Mouse (Mus musculus): Measurements from ENCODE around the gene Jmjd1c. TPM values are rescaled to one million over a fixed set of nuclear protein-coding genes. Genes with fewer than 3 reads are reported as not detected.

Jmjd1c gene
- polyA plus RNA-seq, 1 experiment from 2014 or later: 59.5 TPM

GRCm38 (mm10) chr10:67116251-67116650, 20.3 kb downstream of the Jmjd1c start:
- H3K27ac ChIP-seq: peak overlapping the region; percentile 44
- H3K9ac ChIP-seq: no peak overlapping the region
- no peaks in the 10 kb centered on the region for H3K27me3 ChIP-seq (ENCODE audit: control insufficient read depth, insufficient read depth, low read length)
- WGBS: 39% methylated on average over 8 of the region's 8 CpGs
- no peak overlapping the region for H3K4me2 ChIP-seq (replicated peaks)
- peaks cover 24% of the 10 kb centered on the region for H3K4me1 ChIP-seq (replicated peaks; ENCODE audit: control insufficient read depth, insufficient read depth, low read length)
- H3K9me3 ChIP-seq (ENCODE audit: control insufficient read depth, low read length): no peaks in the 10 kb centered on the region
- no peaks in the 10 kb centered on the region for H3K36me3 ChIP-seq (replicated peaks; ENCODE audit: control insufficient read depth, insufficient read depth)
- no peak for DNase-seq (ENCODE audit: low spot score)
- ATAC-seq (ENCODE audit: low FRiP score): no peak
- no peak overlapping the region for H3K4me3 ChIP-seq (replicated peaks; ENCODE audit: low read length)

- WGBS: 77% methylated on average over 7 of the region's 7 CpGs
- no peaks in the 10 kb centered on the region for H3K36me3 ChIP-seq (replicated peaks; ENCODE audit: control insufficient read depth, insufficient read depth)
- DNase-seq (ENCODE audit: low spot score) (no peak), ATAC-seq (ENCODE audit: low FRiP score) (no peak)
- H3K27ac ChIP-seq: no peak overlapping the region
- H3K4me3 ChIP-seq (replicated peaks; ENCODE audit: low read length): no peak overlapping the region
- H3K9ac ChIP-seq: no peak overlapping the region
- H3K4me1 ChIP-seq (replicated peaks; ENCODE audit: control insufficient read depth, insufficient read depth, low read length): peaks cover 19% of the 10 kb centered on the region
- no peaks in the 10 kb centered on the region for H3K9me3 ChIP-seq (ENCODE audit: control insufficient read depth, low read length)
- H3K27me3 ChIP-seq (ENCODE audit: control insufficient read depth, insufficient read depth, low read length): no peaks in the 10 kb centered on the region
- H3K4me2 ChIP-seq (replicated peaks): no peak overlapping the region
These were observed 23.4 kb downstream of the Jmjd1c start for GRCm38 (mm10) chr10:67119291-67119690.

- WGBS: 61% methylated on average over 4 of the region's 4 CpGs
- Histone ChIP-seq H3K4me1 (replicated peaks; ENCODE audit: control insufficient read depth, insufficient read depth, low read length) (peaks cover 15% of the 10 kb centered on the region), H3K9me3 (ENCODE audit: control insufficient read depth, low read length) (no peaks in the 10 kb centered on the region), H3K4me3 (replicated peaks; ENCODE audit: low read length) (no peak overlapping the region), H3K27me3 (ENCODE audit: control insufficient read depth, insufficient read depth, low read length) (no peaks in the 10 kb centered on the region), H3K9ac (no peak overlapping the region), H3K36me3 (replicated peaks; ENCODE audit: control insufficient read depth, insufficient read depth) (no peaks in the 10 kb centered on the region), H3K4me2 (replicated peaks) (no peak overlapping the region), H3K27ac (no peak overlapping the region)
- ATAC-seq (ENCODE audit: low FRiP score): no peak
- no peak for DNase-seq (ENCODE audit: low spot score)
These were observed 24.3 kb downstream of the Jmjd1c start for GRCm38 (mm10) chr10:67120180-67120579.

- no peak overlapping the region for H3K27ac ChIP-seq
- ATAC-seq (ENCODE audit: low FRiP score) (no peak), DNase-seq (ENCODE audit: low spot score) (no peak)
- no peak overlapping the region for H3K4me3 ChIP-seq (replicated peaks; ENCODE audit: low read length)
- H3K27me3 ChIP-seq (ENCODE audit: control insufficient read depth, insufficient read depth, low read length): no peaks in the 10 kb centered on the region
- no peak overlapping the region for H3K9ac ChIP-seq
- H3K4me1 ChIP-seq (replicated peaks; ENCODE audit: control insufficient read depth, insufficient read depth, low read length): peaks cover 15% of the 10 kb centered on the region
- H3K4me2 ChIP-seq (replicated peaks): no peak overlapping the region
- 59% methylated on average over 2 of the region's 2 CpGs for WGBS
- no peaks in the 10 kb centered on the region for H3K36me3 ChIP-seq (replicated peaks; ENCODE audit: control insufficient read depth, insufficient read depth)
- H3K9me3 ChIP-seq (ENCODE audit: control insufficient read depth, low read length): no peaks in the 10 kb centered on the region
These were observed 24.7 kb downstream of the Jmjd1c start for GRCm38 (mm10) chr10:67120640-67121039.

- no peak overlapping the region for H3K4me3 ChIP-seq (replicated peaks; ENCODE audit: low read length)
- no peak overlapping the region for H3K4me2 ChIP-seq (replicated peaks)
- H3K4me1 ChIP-seq (replicated peaks; ENCODE audit: control insufficient read depth, insufficient read depth, low read length): peaks cover 20% of the 10 kb centered on the region
- 47% methylated on average over 2 of the region's 2 CpGs for WGBS
- no peak for ATAC-seq (ENCODE audit: low FRiP score)
- no peak overlapping the region for H3K9ac ChIP-seq
- no peak for DNase-seq (ENCODE audit: low spot score)
- H3K9me3 ChIP-seq (ENCODE audit: control insufficient read depth, low read length): no peaks in the 10 kb centered on the region
- H3K27me3 ChIP-seq (ENCODE audit: control insufficient read depth, insufficient read depth, low read length): no peaks in the 10 kb centered on the region
- H3K27ac ChIP-seq: no peak overlapping the region
- H3K36me3 ChIP-seq (replicated peaks; ENCODE audit: control insufficient read depth, insufficient read depth): no peaks in the 10 kb centered on the region
These were observed 27.8 kb downstream of the Jmjd1c start for GRCm38 (mm10) chr10:67123756-67124155.

- peaks cover 23% of the 10 kb centered on the region for H3K4me1 ChIP-seq (replicated peaks; ENCODE audit: control insufficient read depth, insufficient read depth, low read length)
These were observed 28.2 kb downstream of the Jmjd1c start for GRCm38 (mm10) chr10:67124156-67124555.

GRCm38 (mm10) chr10:67126061-67126858, 30.3 kb downstream of the Jmjd1c start:
- peak overlapping the region; percentile 83 for H3K4me2 ChIP-seq (replicated peaks)
- H3K9me3 ChIP-seq (ENCODE audit: control insufficient read depth, low read length): no peaks in the 10 kb centered on the region
- ATAC-seq (ENCODE audit: low FRiP score) (peak; percentile 77), DNase-seq (ENCODE audit: low spot score) (peak; percentile 71)
- WGBS: under 1% methylated on average over 50 of the region's 50 CpGs
- peak overlapping the region; percentile 93 for H3K4me3 ChIP-seq (replicated peaks; ENCODE audit: low read length)
- peak overlapping the region; percentile 91 for H3K9ac ChIP-seq
- no peaks in the 10 kb centered on the region for H3K27me3 ChIP-seq (ENCODE audit: control insufficient read depth, insufficient read depth, low read length)
- no peaks in the 10 kb centered on the region for H3K36me3 ChIP-seq (replicated peaks; ENCODE audit: control insufficient read depth, insufficient read depth)
- peak overlapping the region; percentile 92 for H3K27ac ChIP-seq
- peaks cover 23% of the 10 kb centered on the region for H3K4me1 ChIP-seq (replicated peaks; ENCODE audit: control insufficient read depth, insufficient read depth, low read length)

More at GRCm38 (mm10) chr10:67124156-67124555, 28.2 kb downstream of the Jmjd1c start:
- Histone ChIP-seq H3K27ac (no peak overlapping the region), H3K9me3 (ENCODE audit: control insufficient read depth, low read length) (no peaks in the 10 kb centered on the region), H3K4me2 (replicated peaks) (no peak overlapping the region), H3K9ac (no peak overlapping the region), H3K4me3 (replicated peaks; ENCODE audit: low read length) (no peak overlapping the region), H3K36me3 (replicated peaks; ENCODE audit: control insufficient read depth, insufficient read depth) (no peaks in the 10 kb centered on the region), H3K27me3 (ENCODE audit: control insufficient read depth, insufficient read depth, low read length) (no peaks in the 10 kb centered on the region)
- WGBS: 71% methylated on average over 4 of the region's 4 CpGs
- ATAC-seq (ENCODE audit: low FRiP score): no peak
- DNase-seq (ENCODE audit: low spot score): no peak

GRCm38 (mm10) chr10:67126859-67127758, 31.2 kb downstream of the Jmjd1c start:
- H3K36me3 ChIP-seq (replicated peaks; ENCODE audit: control insufficient read depth, insufficient read depth): no peaks in the 10 kb centered on the region
- H3K4me2 ChIP-seq (replicated peaks): peak overlapping the region; percentile 83
- H3K4me1 ChIP-seq (replicated peaks; ENCODE audit: control insufficient read depth, insufficient read depth, low read length): peaks cover 23% of the 10 kb centered on the region
- 1% methylated on average over 101 of the region's 115 CpGs for WGBS
- H3K27ac ChIP-seq: peak overlapping the region; percentile 92
- peak overlapping the region; percentile 93 for H3K4me3 ChIP-seq (replicated peaks; ENCODE audit: low read length)
- peak; percentile 84 for ATAC-seq (ENCODE audit: low FRiP score)
- no peaks in the 10 kb centered on the region for H3K9me3 ChIP-seq (ENCODE audit: control insufficient read depth, low read length)
- peak overlapping the region; percentile 91 for H3K9ac ChIP-seq
- peak; percentile 67 for DNase-seq (ENCODE audit: low spot score)
- H3K27me3 ChIP-seq (ENCODE audit: control insufficient read depth, insufficient read depth, low read length): no peaks in the 10 kb centered on the region

- Histone ChIP-seq H3K9me3 (ENCODE audit: control insufficient read depth, low read length) (no peaks in the 10 kb centered on the region), H3K4me1 (replicated peaks; ENCODE audit: control insufficient read depth, insufficient read depth, low read length) (peaks cover 23% of the 10 kb centered on the region), H3K27ac (no peak overlapping the region), H3K36me3 (replicated peaks; ENCODE audit: control insufficient read depth, insufficient read depth) (no peaks in the 10 kb centered on the region), H3K4me2 (replicated peaks) (no peak overlapping the region), H3K27me3 (ENCODE audit: control insufficient read depth, insufficient read depth, low read length) (no peaks in the 10 kb centered on the region), H3K9ac (no peak overlapping the region), H3K4me3 (replicated peaks; ENCODE audit: low read length) (no peak overlapping the region)
- DNase-seq (ENCODE audit: low spot score): no peak
- ATAC-seq (ENCODE audit: low FRiP score): no peak
- 55% methylated on average over 1 of the region's 1 CpGs for WGBS
These were observed 33.6 kb downstream of the Jmjd1c start for GRCm38 (mm10) chr10:67129531-67129930.

Data from hindbrain, embryonic 14.5 days (tissue).